Mouse (Mus musculus) forebrain, embryonic 15.5 days (tissue): ENCODE data around the gene Mapk3. TPM values are rescaled to one million over a fixed set of nuclear protein-coding genes. Genes with fewer than 3 reads are reported as not detected.
"Not testable (repeated sequence)": the region's sequence is repeated elsewhere in the genome, so short reads cannot be mapped to it uniquely, and the experiment has no call there.

Experiments
- ATAC-seq: fragments of 200-750 bp; cut with Nextera tagmentation; replicated peaks from 2 replicates; pipeline ENCODE4 v1.8.0; 2017; ENCODE audit warnings: mild to moderate bottlenecking, moderate TSS enrichment, moderate library complexity
- H3K27ac ChIP-seq: fragments of 300-500 bp; sonication (generic); replicated peaks from 2 replicates; pipeline ENCODE4 v1.5.1; 2015; ENCODE audit warnings: mild to moderate bottlenecking, inconsistent platforms
- H3K27me3 ChIP-seq: fragments of 300-500 bp; sonication (generic); 2 replicates; pipeline ENCODE4 v1.6.1; 2015; ENCODE audit warnings: inconsistent platforms
- H3K36me3 ChIP-seq: fragments of 300-500 bp; sonication (generic); 2 replicates; pipeline ENCODE4 v1.6.1; 2015; ENCODE audit warnings: mild to moderate bottlenecking, inconsistent platforms
- H3K4me1 ChIP-seq: fragments of 300-500 bp; sonication (generic); 2 replicates; pipeline ENCODE4 v1.6.1; 2015; ENCODE audit warnings: inconsistent platforms
- H3K4me2 ChIP-seq: fragments of 300-500 bp; sonication (generic); replicated peaks from 2 replicates; pipeline ENCODE4 v1.6.1; 2015; ENCODE audit warnings: mild to moderate bottlenecking, inconsistent platforms
- H3K4me3 ChIP-seq: fragments of 300-500 bp; sonication (generic); 2 replicates; pipeline ENCODE4 v1.5.1; 2015; ENCODE audit warnings: mild to moderate bottlenecking, inconsistent platforms
- H3K9ac ChIP-seq: fragments of 300-500 bp; sonication (generic); replicated peaks from 2 replicates; pipeline ENCODE4 v1.6.1; 2015; ENCODE audit warnings: mild to moderate bottlenecking, inconsistent platforms
- H3K9me3 ChIP-seq: fragments of 300-500 bp; sonication (generic); 2 replicates; pipeline ENCODE4 v1.6.1; 2016; ENCODE audit warnings: inconsistent platforms
- WGBS: fragments of 180-500 bp; shearing (Covaris S2); methylation state at CpG from one replicate; pipeline ENCODE4 v1.1.7; 2015; ENCODE audit warnings: mixed read lengths; 5-methylcytosine and 5-hydroxymethylcytosine counted together
- polyA plus RNA-seq: library from polyadenylated mRNA; unstranded; fragments of >200 nt; fragmentation: Nextera tagmentation; extraction: Ambion mirVana; gene quantifications from 2 replicates; pipeline ENCODE4 v1.2.1, GENCODE M21; 2015

Mapk3 gene
- polyA plus RNA-seq: 101 and 102 TPM in 2 replicates

DNA sequence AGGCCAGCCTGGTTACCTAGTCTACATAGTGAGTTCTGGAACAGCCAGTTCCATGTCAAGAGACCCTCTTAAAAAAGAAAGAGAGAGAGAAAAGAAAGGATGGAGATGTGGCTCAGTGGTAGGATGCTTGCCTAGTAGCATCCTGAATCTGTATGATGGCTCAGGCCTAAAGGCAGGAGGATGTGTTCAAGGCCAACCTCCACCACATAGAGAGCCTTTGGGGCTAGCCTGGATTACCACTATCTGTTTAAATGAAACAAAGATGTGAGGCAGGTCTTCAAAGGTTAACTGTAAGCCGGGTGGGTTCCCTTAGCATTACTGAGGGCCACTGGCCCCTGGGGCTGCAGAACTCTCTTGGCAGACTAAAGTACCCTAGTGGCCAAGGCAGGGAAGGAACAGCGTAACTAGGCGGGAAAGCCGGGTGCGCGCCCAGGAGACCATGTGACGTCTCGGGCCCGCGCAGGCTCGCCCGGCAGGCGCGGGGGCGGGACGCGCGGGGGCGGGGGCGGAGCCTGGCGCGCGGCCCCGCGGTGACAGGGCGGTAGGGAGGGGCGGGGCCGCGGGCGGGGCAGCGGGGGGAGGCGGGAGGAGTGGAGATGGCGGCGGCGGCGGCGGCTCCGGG lies at the start of gene Mapk3:
TSS of gene Mapk3 (plus strand) at position 552 of the 622 bp plus-strand sequence.
- ATAC-seq: peak; percentile 66
- H3K4me2 ChIP-seq: peak within 1 kb of the TSS; percentile 79
- peak within 1 kb of the TSS; percentile 91 for H3K4me3 ChIP-seq
- H3K27ac ChIP-seq: peak within 1 kb of the TSS; percentile 89
- peaks cover 47% of the 10 kb centered on the region for H3K4me1 ChIP-seq
- no peaks in the 10 kb centered on the region for H3K27me3 ChIP-seq
- peak within 1 kb of the TSS; percentile 88 for H3K9ac ChIP-seq
- 4% methylated on average over 33 of the region's 38 CpGs for WGBS
- H3K9me3 ChIP-seq: no peaks in the 10 kb centered on the region
- peaks cover 13% of the 10 kb centered on the region for H3K36me3 ChIP-seq

DNA sequence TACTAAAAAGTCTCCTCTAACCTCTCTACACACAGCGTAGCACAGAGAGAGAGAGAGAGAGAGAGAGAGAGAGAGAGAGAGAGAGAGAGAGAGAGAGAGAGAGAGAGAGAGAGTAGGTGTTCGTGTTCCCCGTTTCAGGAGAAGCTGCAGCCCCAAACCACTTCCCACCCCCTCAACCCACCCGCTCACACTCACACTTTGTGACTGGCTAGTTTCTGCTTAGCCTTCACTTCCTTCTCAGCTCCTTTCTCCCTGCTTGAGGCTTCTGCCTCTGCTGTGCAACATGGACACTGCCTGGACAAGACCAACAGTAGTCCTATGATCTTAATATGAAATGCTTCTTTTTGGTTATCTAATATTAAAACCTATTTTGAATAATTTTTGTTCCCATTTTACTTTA lies 49.1 kb upstream of the Mapk3 start:
- Histone ChIP-seq H3K9me3 (no peaks in the 10 kb centered on the region), H3K4me3 (no peak overlapping the region), H3K9ac (no peak overlapping the region), H3K4me2 (no peak overlapping the region), H3K27me3 (no peaks in the 10 kb centered on the region), H3K27ac (no peak overlapping the region), H3K4me1 (peaks cover under 1% of the 10 kb centered on the region; the same call in 1 of the 2 replicates), H3K36me3 (no peaks in the 10 kb centered on the region)
- no peak for ATAC-seq
- 78% methylated on average over 4 of the region's 4 CpGs for WGBS

DNA sequence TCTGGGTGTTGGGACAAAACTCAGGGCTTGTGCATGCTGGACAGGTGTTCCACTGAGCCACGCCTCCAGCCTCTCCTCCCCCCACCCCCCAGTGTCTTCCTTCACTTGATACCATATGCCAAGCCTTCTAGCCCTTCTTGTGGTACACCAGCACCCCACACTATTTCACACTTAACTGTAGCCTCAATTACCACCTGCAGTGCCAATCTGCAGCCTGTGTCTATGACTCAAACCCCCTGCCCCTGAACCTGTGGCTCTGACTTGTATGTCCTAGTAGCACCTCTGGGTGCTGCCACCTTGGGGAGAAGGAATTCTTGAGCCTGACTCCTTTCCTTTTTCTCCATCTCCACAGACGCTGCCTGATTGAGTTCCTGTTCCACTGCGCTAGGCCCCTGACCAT lies 47.5 kb upstream of the Mapk3 start:
- WGBS: 80% methylated on average over 3 of the region's 3 CpGs
- no peaks in the 10 kb centered on the region for H3K27me3 ChIP-seq
- H3K9me3 ChIP-seq: no peaks in the 10 kb centered on the region
- H3K4me1 ChIP-seq: no peaks in the 10 kb centered on the region
- no peak for ATAC-seq
- no peak overlapping the region for H3K4me2 ChIP-seq
- H3K27ac ChIP-seq: no peak overlapping the region
- H3K9ac ChIP-seq: no peak overlapping the region
- H3K36me3 ChIP-seq: no peaks in the 10 kb centered on the region
- H3K4me3 ChIP-seq: no peak overlapping the region

- no peaks in the 10 kb centered on the region for H3K27me3 ChIP-seq
- H3K36me3 ChIP-seq: no peaks in the 10 kb centered on the region
- no peak overlapping the region for H3K27ac ChIP-seq
- WGBS: 80% methylated on average over 4 of the region's 4 CpGs
- no peak overlapping the region for H3K4me2 ChIP-seq
- ATAC-seq: no peak
- no peak overlapping the region for H3K4me3 ChIP-seq
- H3K4me1 ChIP-seq: no peaks in the 10 kb centered on the region
- H3K9ac ChIP-seq: no peak overlapping the region
- no peaks in the 10 kb centered on the region for H3K9me3 ChIP-seq
Measured at GRCm38 (mm10) chr7:126715679-126716078, 43.7 kb upstream of the Mapk3 start.

DNA sequence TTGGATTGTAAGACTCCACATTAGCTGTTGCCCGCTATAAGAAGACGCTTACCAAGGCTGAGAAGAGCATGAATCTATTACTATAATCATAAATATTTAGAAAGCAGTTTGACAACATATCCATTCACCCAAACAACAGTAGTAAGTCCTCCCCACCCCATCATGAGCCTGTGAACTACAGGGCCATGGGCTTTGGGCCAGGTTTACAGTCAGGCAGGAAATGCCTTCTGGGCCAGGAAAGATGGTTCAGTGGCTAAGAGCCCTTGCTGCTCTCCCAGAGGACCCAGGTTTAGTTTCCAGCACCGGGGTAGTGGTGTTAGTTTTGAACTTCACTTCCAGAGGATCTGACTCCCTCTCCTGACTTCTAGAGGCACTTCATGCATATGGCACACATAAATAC lies 41.8 kb upstream of the Mapk3 start:
- H3K9ac ChIP-seq: no peak overlapping the region
- H3K4me1 ChIP-seq: no peaks in the 10 kb centered on the region
- no peaks in the 10 kb centered on the region for H3K36me3 ChIP-seq
- no peaks in the 10 kb centered on the region for H3K9me3 ChIP-seq
- H3K4me3 ChIP-seq: no peak overlapping the region
- H3K27me3 ChIP-seq: no peaks in the 10 kb centered on the region
- H3K27ac ChIP-seq: no peak overlapping the region
- no peak overlapping the region for H3K4me2 ChIP-seq
- ATAC-seq: no peak
- 95% methylated on average over 3 of the region's 3 CpGs for WGBS

- no peaks in the 10 kb centered on the region for H3K27me3 ChIP-seq
- 96% methylated on average over 5 of the region's 5 CpGs for WGBS
- ATAC-seq: no peak
- H3K4me2 ChIP-seq: no peak overlapping the region
- H3K4me1 ChIP-seq: no peaks in the 10 kb centered on the region
- no peak overlapping the region for H3K9ac ChIP-seq
- H3K27ac ChIP-seq: no peak overlapping the region
- H3K36me3 ChIP-seq: no peaks in the 10 kb centered on the region
- H3K4me3 ChIP-seq: no peak overlapping the region
- H3K9me3 ChIP-seq: no peaks in the 10 kb centered on the region
Measured at GRCm38 (mm10) chr7:126718787-126719337, 40.5 kb upstream of the Mapk3 start.

GRCm38 (mm10) chr7:126721635-126722034 lies 37.8 kb upstream of the Mapk3 start:
- 93% methylated on average over 13 of the region's 13 CpGs for WGBS
- Histone ChIP-seq H3K9me3 (no peaks in the 10 kb centered on the region), H3K4me1 (no peaks in the 10 kb centered on the region), H3K36me3 (no peaks in the 10 kb centered on the region), H3K4me2 (no peak overlapping the region), H3K4me3 (no peak overlapping the region), H3K9ac (no peak overlapping the region), H3K27me3 (no peaks in the 10 kb centered on the region), H3K27ac (no peak overlapping the region)
- no peak for ATAC-seq

- no peaks in the 10 kb centered on the region for H3K27me3 ChIP-seq
- no peak overlapping the region for H3K4me2 ChIP-seq
- H3K4me1 ChIP-seq: no peaks in the 10 kb centered on the region
- no peaks in the 10 kb centered on the region for H3K36me3 ChIP-seq
- 83% methylated on average over 3 of the region's 3 CpGs for WGBS
- no peaks in the 10 kb centered on the region for H3K9me3 ChIP-seq
- H3K9ac ChIP-seq: no peak overlapping the region
- H3K4me3 ChIP-seq: no peak overlapping the region
- ATAC-seq: no peak
- H3K27ac ChIP-seq: no peak overlapping the region
Measured at GRCm38 (mm10) chr7:126725077-126725476, 34.3 kb upstream of the Mapk3 start.

DNA sequence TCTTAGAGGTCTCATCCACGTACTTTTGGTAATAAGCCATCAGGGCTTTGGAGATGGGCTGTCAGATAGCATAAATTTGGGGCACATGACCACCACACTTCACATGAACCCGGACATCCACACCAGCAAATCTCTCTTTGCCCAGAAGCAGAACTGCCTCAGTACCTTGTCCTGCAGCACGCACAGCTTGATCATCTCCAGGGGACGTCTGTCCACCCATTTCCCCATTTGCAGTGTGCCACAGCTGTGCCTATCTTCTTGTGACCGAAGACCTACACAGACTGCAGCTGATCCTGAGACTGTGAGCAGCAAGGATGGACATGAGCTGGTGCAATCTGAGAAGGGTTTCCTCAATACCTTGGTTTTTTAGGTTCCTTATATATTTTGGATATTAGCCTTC lies 33.7 kb upstream of the Mapk3 start:
- no peaks in the 10 kb centered on the region for H3K36me3 ChIP-seq
- H3K4me1 ChIP-seq: no peaks in the 10 kb centered on the region
- no peak overlapping the region for H3K4me3 ChIP-seq
- no peak overlapping the region for H3K27ac ChIP-seq
- ATAC-seq: no peak
- no peak overlapping the region for H3K4me2 ChIP-seq
- WGBS: 90% methylated on average over 5 of the region's 5 CpGs
- H3K27me3 ChIP-seq: no peaks in the 10 kb centered on the region
- H3K9ac ChIP-seq: no peak overlapping the region
- no peaks in the 10 kb centered on the region for H3K9me3 ChIP-seq

- WGBS: 89% methylated on average over 4 of the region's 4 CpGs
- not testable (repeated sequence) for H3K27me3 ChIP-seq, H3K4me3 ChIP-seq, H3K36me3 ChIP-seq, H3K9me3 ChIP-seq, ATAC-seq, H3K4me2 ChIP-seq, H3K9ac ChIP-seq, H3K27ac ChIP-seq, H3K4me1 ChIP-seq
Measured at GRCm38 (mm10) chr7:126730256-126730789, 29.1 kb upstream of the Mapk3 start.

GRCm38 (mm10) chr7:126736122-126736521 lies 23.3 kb upstream of the Mapk3 start:
- no peaks in the 10 kb centered on the region for H3K36me3 ChIP-seq
- H3K27ac ChIP-seq: no peak overlapping the region
- H3K4me3 ChIP-seq: no peak overlapping the region
- no peak for ATAC-seq
- no peaks in the 10 kb centered on the region for H3K27me3 ChIP-seq
- 90% methylated on average over 8 of the region's 8 CpGs for WGBS
- no peak overlapping the region for H3K4me2 ChIP-seq
- no peaks in the 10 kb centered on the region for H3K9me3 ChIP-seq
- H3K9ac ChIP-seq: no peak overlapping the region
- H3K4me1 ChIP-seq: 0 out of 2 replicates have a peak, but pooled peaks cover 7% of the 10 kb centered on the region

DNA sequence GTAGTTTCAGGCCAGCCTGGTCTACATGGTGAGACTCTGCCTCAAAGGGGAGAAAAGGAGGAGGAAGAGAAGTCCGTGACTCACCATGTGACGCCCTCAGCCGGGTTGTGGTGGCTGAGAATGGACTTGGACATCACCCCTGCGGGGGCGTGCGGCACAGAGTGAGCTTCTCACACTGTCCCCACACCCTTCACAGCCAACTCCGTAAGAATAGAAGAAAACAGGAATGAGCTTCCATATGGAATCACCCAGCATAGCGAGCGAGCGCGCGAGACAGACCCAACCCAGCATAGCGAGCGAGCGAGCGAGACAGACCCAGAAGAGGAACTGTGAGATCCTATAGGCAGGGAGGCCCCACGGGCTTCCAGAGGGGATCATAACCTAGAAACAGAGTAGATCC lies 19.9 kb upstream of the Mapk3 start:
- no peaks in the 10 kb centered on the region for H3K27me3 ChIP-seq
- H3K36me3 ChIP-seq: no peaks in the 10 kb centered on the region
- WGBS: 81% methylated on average over 17 of the region's 17 CpGs
- no peak overlapping the region for H3K4me3 ChIP-seq
- 0 out of 2 replicates have a peak, but pooled peaks cover 7% of the 10 kb centered on the region for H3K4me1 ChIP-seq
- H3K9me3 ChIP-seq: no peaks in the 10 kb centered on the region
- no peak overlapping the region for H3K27ac ChIP-seq
- no peak overlapping the region for H3K9ac ChIP-seq
- no peak for ATAC-seq
- H3K4me2 ChIP-seq: no peak overlapping the region
